In genomic region chr4:133485691-133486425, GRCm38 (mm10) we compare ENCODE assay signal across 17 mouse cellular contexts. TPM values are rescaled to one million over a fixed set of nuclear protein-coding genes. Genes with fewer than 3 reads are reported as not detected.
"Had no signal": no experiment of that assay in that cellular context is flagged by ENCODE, and none has a peak within 500 bp of the region (broad histone marks: within the 10 kb centered on the region; RNA-seq: fewer than 3 reads in every experiment).

No protein-coding gene starts in this region.

- H3K4me1 ChIP-seq: midbrain, embryonic 15.5 days had no signal

- DNase-seq: kidney, postnatal 10 days; left cerebral cortex, postnatal 4 days; lung, adult 2 months; lung, postnatal 4 days; thymus, postnatal 14 days had no signal

- H3K4me3 ChIP-seq: limb, embryonic 13.5 days; liver, embryonic 15.5 days; midbrain, embryonic 15.5 days; neural tube, embryonic 12.5 days had no signal

- ATAC-seq: lung, postnatal 0 days; midbrain, embryonic 15.5 days had no signal

- H3K36me3 ChIP-seq: limb, embryonic 13.5 days; liver, embryonic 15.5 days; midbrain, embryonic 15.5 days; neural tube, embryonic 12.5 days had no signal

- H3K27ac ChIP-seq: limb, embryonic 13.5 days; liver, embryonic 15.5 days; midbrain, embryonic 15.5 days; neural tube, embryonic 12.5 days; stomach, postnatal 0 days had no signal

RNA-seq across cellular contexts. Expression of gene Tent5b, which starts 5.9 kb away (rescaled TPM):
- total RNA-seq: left cerebral cortex, postnatal 10 days; left cerebral cortex, postnatal 4 days; megakaryocyte, adult 5-6 weeks; monocyte, adult 5-6 weeks had no signal

RNA-seq across cellular contexts. Expression of gene Trnp1, which starts 12.5 kb away (rescaled TPM):
- total RNA-seq: liver, adult 2 months; megakaryocyte, adult 5-6 weeks; monocyte, adult 5-6 weeks; neutrophil, adult 5-6 weeks had no signal

RNA-seq across cellular contexts. Expression of gene Kdf1, which starts 32.9 kb away (rescaled TPM):
- total RNA-seq: layer of hippocampus, postnatal 14 days; megakaryocyte, adult 5-6 weeks; monocyte, adult 5-6 weeks; neutrophil, adult 5-6 weeks had no signal
